In genomic region chr14:10439007-10439749, GRCm38 (mm10) we compare ENCODE assay signal across 27 mouse cellular contexts.
DNase-seq lines count a peak whose midpoint lies in the region; ATAC-seq and TF ChIP-seq lines count a peak whose summit lies in the region.
"Had no signal": no experiment of that assay in that cellular context is flagged by ENCODE, and none has a peak within 500 bp of the region (broad histone marks: within the 10 kb centered on the region; RNA-seq: fewer than 3 reads in every experiment).

No protein-coding gene starts in this region.

- 49% methylated on average over 1 of the region's 1 CpGs for WGBS in spleen, adult 2 months
- WGBS in limb, embryonic 10.5 days: 91% methylated on average over 1 of the region's 1 CpGs

- H3K27ac ChIP-seq in spleen, adult 2 months (ENCODE audit: insufficient read depth, low read length): peak overlapping the region; percentile 85
- peak overlapping the region; percentile 52 for H3K27ac ChIP-seq in MEL (ENCODE audit: control insufficient read depth, low read depth, low read length)
- H3K27ac ChIP-seq in limb, embryonic 10.5 days: no peak overlapping the region
- H3K27ac ChIP-seq: forebrain, embryonic 13.5 days; heart, embryonic 10.5 days; hindbrain, embryonic 15.5 days; intestine, embryonic 15.5 days; limb, embryonic 13.5 days; liver, embryonic 14.5 days; neural tube, embryonic 13.5 days had no signal

- no peak for TF ChIP-seq CTCF in spleen, adult 2 months (IDR thresholded peaks at IDR 0.05; ENCODE audit: extremely low read depth, insufficient read depth, insufficient read length, insufficient replicate concordance)
- no peak for TF ChIP-seq CTCF in MEL (IDR thresholded peaks at IDR 0.05 in 2 of 3, conservative IDR thresholded peaks at IDR 0.05 in 1 of 3; ENCODE audit: control insufficient read depth in 1 of 3, insufficient read depth in 1 of 3, low read depth in 2 of 3, low read length in 3 of 3, poor library complexity in 1 of 3, severe bottlenecking in 1 of 3)

- peaks cover 15% of the 10 kb centered on the region for H3K4me1 ChIP-seq in spleen, adult 2 months (ENCODE audit: control insufficient read depth, insufficient read depth, insufficient read length)
- H3K4me1 ChIP-seq in MEL (ENCODE audit: control insufficient read depth in 1 of 2, insufficient read depth in 2 of 2, low read length in 2 of 2): peaks cover 7 to 10% of the 10 kb centered on the region in 2 experiments
- H3K4me1 ChIP-seq in limb, embryonic 10.5 days: no peaks in the 10 kb centered on the region
- H3K4me1 ChIP-seq: forebrain, embryonic 13.5 days; heart, embryonic 10.5 days; hindbrain, embryonic 15.5 days; intestine, embryonic 15.5 days; limb, embryonic 13.5 days; neural tube, embryonic 13.5 days had no signal

- peak; percentile 85 to 87 for ATAC-seq in hematopoietic stem cell, adult 5-6 weeks (replicated peaks in 1 of 2; ENCODE audit: insufficient read depth in 1 of 2, low FRiP score in 2 of 2, low TSS enrichment in 1 of 2, low read depth in 1 of 2, poor library complexity in 2 of 2, severe bottlenecking in 2 of 2)
- ATAC-seq: forebrain, embryonic 13.5 days; intestine, embryonic 15.5 days; Patski had no signal

- TF ChIP-seq POLR2A in spleen, adult 2 months (IDR thresholded peaks at IDR 0.05; ENCODE audit: low read depth, low read length): no peak
- no peak for TF ChIP-seq POLR2A in MEL (IDR thresholded peaks at IDR 0.05; ENCODE audit: control insufficient read depth in 1 of 2, insufficient read depth in 1 of 2, low read depth in 1 of 2, low read length in 2 of 2, poor library complexity in 1 of 2)

- peak in 1 of 2 experiments; percentile 14 for DNase-seq in spleen, adult 2 months (ENCODE audit: low read depth in 1 of 2, low spot score in 2 of 2)
- no peak for DNase-seq in spleen, adult 18-20 months
- DNase-seq in MEL (ENCODE audit: low read depth, low spot score): peak; percentile 80
- peak; percentile 64 for DNase-seq in splenic B cell, adult 2 months (ENCODE audit: low read depth, low spot score)
- no peak for DNase-seq in T-cell, adult 2 months (ENCODE audit: low spot score)
- no peak for DNase-seq in ovary, postnatal 14 days (ENCODE audit: low spot score)
- no peak for DNase-seq in limb, embryonic 10.5 days (ENCODE audit: low spot score)
- DNase-seq: adrenal gland, adult 2 months; cerebellum, adult 8-10 months; cerebellum, postnatal 36 days; heart, postnatal 4 days; kidney, adult 8-10 months; kidney, postnatal 10 days; midbrain, embryonic 14.5 days; thymus, adult 18-20 months; thymus, postnatal 36 days had no signal

- H3K9me3 ChIP-seq in MEL (replicated peaks; ENCODE audit: insufficient read depth, low read length): no peaks in the 10 kb centered on the region
- no peaks in the 10 kb centered on the region for H3K9me3 ChIP-seq in limb, embryonic 10.5 days (replicated peaks)
- H3K9me3 ChIP-seq: forebrain, embryonic 13.5 days; heart, embryonic 10.5 days; hindbrain, embryonic 15.5 days; intestine, embryonic 15.5 days; limb, embryonic 13.5 days; megakaryocyte, embryonic 14.5 days; neural tube, embryonic 13.5 days had no signal

- TF ChIP-seq RAD21 in MEL (IDR thresholded peaks at IDR 0.05; ENCODE audit: low read depth, low read length): no peak

- no peaks in the 10 kb centered on the region for H3K27me3 ChIP-seq in spleen, adult 2 months (ENCODE audit: control insufficient read depth, insufficient read depth, low read length)
- no peaks in the 10 kb centered on the region for H3K27me3 ChIP-seq in MEL (ENCODE audit: control insufficient read depth in 1 of 2, insufficient read depth in 2 of 2, low read length in 2 of 2)
- H3K27me3 ChIP-seq in splenic B cell, adult 2 months (ENCODE audit: control insufficient read depth, insufficient read depth, low read length, poor library complexity, severe bottlenecking): no peaks in the 10 kb centered on the region
- no peaks in the 10 kb centered on the region for H3K27me3 ChIP-seq in limb, embryonic 10.5 days (ENCODE audit: low read depth, poor library complexity, severe bottlenecking)
- H3K27me3 ChIP-seq: forebrain, embryonic 13.5 days; hindbrain, embryonic 15.5 days; intestine, embryonic 15.5 days; limb, embryonic 13.5 days; megakaryocyte, embryonic 14.5 days; neural tube, embryonic 13.5 days; Patski had no signal

- H3K9ac ChIP-seq in MEL (ENCODE audit: control insufficient read depth, low read depth, low read length, poor library complexity, severe bottlenecking): peak overlapping the region; percentile 24; the same call in 1 of the 2 replicates
- H3K9ac ChIP-seq: forebrain, embryonic 13.5 days; hindbrain, embryonic 15.5 days; intestine, embryonic 15.5 days; limb, embryonic 13.5 days; liver, embryonic 14.5 days; neural tube, embryonic 13.5 days had no signal

- no peaks in the 10 kb centered on the region for H3K36me3 ChIP-seq in spleen, adult 2 months (ENCODE audit: control insufficient read depth, insufficient read depth, low read length)
- peaks cover 0 to 16% of the 10 kb centered on the region in 2 experiments; a peak in 2 of 4 replicates for H3K36me3 ChIP-seq in MEL (ENCODE audit: control insufficient read depth in 1 of 2, insufficient read depth in 2 of 2, low read length in 2 of 2)
- H3K36me3 ChIP-seq in splenic B cell, adult 2 months (ENCODE audit: control insufficient read depth, insufficient read depth, low read length, poor library complexity, severe bottlenecking): no peaks in the 10 kb centered on the region
- H3K36me3 ChIP-seq in limb, embryonic 10.5 days: no peaks in the 10 kb centered on the region
- H3K36me3 ChIP-seq: heart, embryonic 10.5 days; hindbrain, embryonic 15.5 days; intestine, embryonic 15.5 days; limb, embryonic 13.5 days; neural tube, embryonic 13.5 days had no signal

- TF ChIP-seq EP300 in MEL (IDR thresholded peaks at IDR 0.05; ENCODE audit: low read depth in 1 of 2, low read length in 2 of 2): peak; percentile 38 to 85

- H3K4me3 ChIP-seq in spleen, adult 2 months (ENCODE audit: extremely low read depth, insufficient read depth, insufficient read length): no peak overlapping the region; the same call in 1 of the 2 replicates
- H3K4me3 ChIP-seq in MEL (ENCODE audit: control insufficient read depth in 1 of 2, insufficient read depth in 1 of 2, low read depth in 2 of 2, low read length in 2 of 2): no peak overlapping the region
- H3K4me3 ChIP-seq in limb, embryonic 10.5 days: no peak overlapping the region
- H3K4me3 ChIP-seq: forebrain, embryonic 13.5 days; heart, embryonic 10.5 days; hindbrain, embryonic 15.5 days; intestine, embryonic 15.5 days; limb, embryonic 13.5 days; megakaryocyte, embryonic 14.5 days; myocyte; neural tube, embryonic 13.5 days had no signal

- no peaks in the 10 kb centered on the region for H3K79me2 ChIP-seq in MEL (ENCODE audit: control insufficient read depth, insufficient read depth, low read length, poor library complexity)

TF ChIP-seq in MEL, 35 proteins besides CTCF, POLR2A, EP300 and RAD21:
- TF ChIP-seq USF2 (IDR thresholded peaks at IDR 0.05; ENCODE audit: borderline replicate concordance in 1 of 2, insufficient read depth in 1 of 2, low read depth in 1 of 2, low read length in 2 of 2): no peak
- TF ChIP-seq RCOR1 (IDR thresholded peaks at IDR 0.05; ENCODE audit: low read depth, low read length): 0 out of 2 replicates have a peak, but pooled peaks have one; percentile 14
- peak; percentile 29; the same call in 1 of the 2 replicates for TF ChIP-seq ELF1 (IDR thresholded peaks at IDR 0.05; ENCODE audit: low read depth, low read length)

Comparison
In these comparisons a context has a peak if more than half of its experiments do, and no peak if none do; other contexts are left out.
1. DNase-seq: peak in MEL (single experiment) and splenic B cell, adult 2 months (single experiment); none in spleen, adult 18-20 months (0 of 2), T-cell, adult 2 months (single experiment), ovary, postnatal 14 days (single experiment) and limb, embryonic 10.5 days (single experiment).